Mouse (Mus musculus) liver, embryonic 15.5 days (tissue): Measurements from ENCODE around the gene Sgo2a. TPM values are rescaled to one million over a fixed set of nuclear protein-coding genes. Genes with fewer than 3 reads are reported as not detected.
"Not testable (repeated sequence)": the region's sequence is repeated elsewhere in the genome, so short reads cannot be mapped to it uniquely, and the experiment has no call there.

Experiments used
- ATAC-seq: fragments of 200-750 bp; cut with Nextera tagmentation; 2 replicates; pipeline ENCODE4 v1.8.0; 2017; ENCODE audit warnings: moderate number of reproducible peaks, mild to moderate bottlenecking, moderate library complexity; ENCODE audit not compliant: insufficient read depth
- H3K27ac ChIP-seq: fragments of 300-500 bp; sonication (generic); replicated peaks from 2 replicates; pipeline ENCODE4 v1.5.1; 2015; ENCODE audit warnings: mild to moderate bottlenecking, inconsistent platforms
- H3K27me3 ChIP-seq: fragments of 300-500 bp; sonication (generic); 2 replicates; pipeline ENCODE4 v1.6.1; 2015; ENCODE audit warnings: mild to moderate bottlenecking, inconsistent platforms
- H3K36me3 ChIP-seq: fragments of 300-500 bp; sonication (generic); replicated peaks from 2 replicates; pipeline ENCODE4 v1.6.1; 2015; ENCODE audit warnings: moderate library complexity, mild to moderate bottlenecking, inconsistent platforms
- H3K4me1 ChIP-seq: fragments of 300-500 bp; sonication (generic); replicated peaks from 2 replicates; pipeline ENCODE4 v1.6.1; 2015; ENCODE audit warnings: inconsistent platforms
- H3K4me2 ChIP-seq: fragments of 300-500 bp; sonication (generic); 2 replicates; pipeline ENCODE4 v1.6.1; 2015; ENCODE audit warnings: moderate library complexity, mild to moderate bottlenecking, inconsistent platforms
- H3K4me3 ChIP-seq: fragments of 300-500 bp; sonication (generic); replicated peaks from 2 replicates; pipeline ENCODE4 v1.5.1; 2015; ENCODE audit warnings: mild to moderate bottlenecking, inconsistent platforms
- H3K9ac ChIP-seq: fragments of 300-500 bp; sonication (generic); 2 replicates; pipeline ENCODE4 v1.6.1; 2015; ENCODE audit warnings: moderate library complexity, mild to moderate bottlenecking, inconsistent platforms
- H3K9me3 ChIP-seq: fragments of 300-500 bp; sonication (generic); replicated peaks from 2 replicates; pipeline ENCODE4 v1.6.1; 2016; ENCODE audit warnings: inconsistent platforms
- WGBS: fragments of 180-500 bp; shearing (Covaris S2); methylation state at CpG from one replicate; pipeline ENCODE4 v1.1.7; 2015; ENCODE audit warnings: mixed read lengths; ENCODE audit not compliant: insufficient replicate concordance; 5-methylcytosine and 5-hydroxymethylcytosine counted together
- polyA plus RNA-seq: library from polyadenylated mRNA; unstranded; fragments of >200 nt; fragmentation: Nextera tagmentation; extraction: Ambion mirVana; gene quantifications from 2 replicates; pipeline ENCODE4 v1.2.1, GENCODE M21; 2015

Gene Sgo2a
- polyA plus RNA-seq, 1 experiment from 2014 or later = 8.9 TPM

GRCm38 (mm10) chr1:57976860-57977259, 18.9 kb upstream of the Sgo2a start:
- H3K4me3 ChIP-seq = no peak overlapping the region
- no peak for ATAC-seq
- H3K9me3 ChIP-seq = no peaks in the 10 kb centered on the region
- H3K4me2 ChIP-seq = no peak overlapping the region
- no peak overlapping the region for H3K9ac ChIP-seq
- H3K36me3 ChIP-seq = no peaks in the 10 kb centered on the region
- no peaks in the 10 kb centered on the region for H3K4me1 ChIP-seq
- no peak overlapping the region for H3K27ac ChIP-seq
- no peaks in the 10 kb centered on the region for H3K27me3 ChIP-seq
- WGBS = 65% methylated on average over 3 of the region's 3 CpGs

GRCm38 (mm10) chr1:57989052-57989600, 6.6 kb upstream of the Sgo2a start:
- no peak overlapping the region for H3K4me3 ChIP-seq
- H3K27me3 ChIP-seq = no peaks in the 10 kb centered on the region
- no peak overlapping the region for H3K4me2 ChIP-seq
- no peaks in the 10 kb centered on the region for H3K4me1 ChIP-seq
- H3K36me3 ChIP-seq = no peaks in the 10 kb centered on the region
- no peak overlapping the region for H3K9ac ChIP-seq
- no peaks in the 10 kb centered on the region for H3K9me3 ChIP-seq
- no peak overlapping the region for H3K27ac ChIP-seq
- ATAC-seq = no peak
- WGBS = 59% methylated on average over 6 of the region's 6 CpGs

- no peak for ATAC-seq
- no peaks in the 10 kb centered on the region for H3K9me3 ChIP-seq
- H3K36me3 ChIP-seq = no peaks in the 10 kb centered on the region
- no peak overlapping the region for H3K27ac ChIP-seq
- no peak overlapping the region for H3K4me2 ChIP-seq
- peaks cover 3% of the 10 kb centered on the region; the same call in 1 of the 2 replicates for H3K4me1 ChIP-seq
- WGBS = 50% methylated on average over 2 of the region's 2 CpGs
- no peaks in the 10 kb centered on the region for H3K27me3 ChIP-seq
- H3K4me3 ChIP-seq = no peak overlapping the region
- H3K9ac ChIP-seq = no peak overlapping the region
These were observed 4.5 kb upstream of the Sgo2a start for GRCm38 (mm10) chr1:57991277-57991676.

GRCm38 (mm10) chr1:57996133-57996615, 403 bp downstream of the Sgo2a start:
- H3K9me3 ChIP-seq = no peaks in the 10 kb centered on the region
- under 1% methylated on average over 29 of the region's 29 CpGs for WGBS
- H3K36me3 ChIP-seq = peaks cover 21% of the 10 kb centered on the region
- peak overlapping the region; percentile 87 for H3K27ac ChIP-seq
- peaks cover 26% of the 10 kb centered on the region for H3K4me1 ChIP-seq
- H3K27me3 ChIP-seq = no peaks in the 10 kb centered on the region
- H3K4me3 ChIP-seq = peak overlapping the region; percentile 91
- peak; percentile 87 for ATAC-seq
- H3K9ac ChIP-seq = peak overlapping the region; percentile 93
- peak overlapping the region; percentile 79 for H3K4me2 ChIP-seq

GRCm38 (mm10) chr1:57998146-57998545, 2.4 kb downstream of the Sgo2a start:
- Histone ChIP-seq H3K27ac (no peak overlapping the region; the same call in 1 of the 2 replicates), H3K36me3 (peaks cover 34% of the 10 kb centered on the region), H3K4me3 (no peak overlapping the region), H3K4me1 (peaks cover 26% of the 10 kb centered on the region), H3K27me3 (no peaks in the 10 kb centered on the region), H3K9ac (no peak overlapping the region), H3K9me3 (no peaks in the 10 kb centered on the region), H3K4me2 (peak overlapping the region; percentile 79)
- 59% methylated on average over 3 of the region's 3 CpGs for WGBS
- ATAC-seq = no peak

- not testable (repeated sequence) for H3K9ac ChIP-seq, H3K4me2 ChIP-seq, H3K27ac ChIP-seq, H3K4me3 ChIP-seq, H3K9me3 ChIP-seq, ATAC-seq, H3K27me3 ChIP-seq, H3K4me1 ChIP-seq
- H3K36me3 ChIP-seq = peaks cover 41% of the 10 kb centered on the region
- 80% methylated on average over 7 of the region's 7 CpGs for WGBS
These were observed 10.6 kb downstream of the Sgo2a start for GRCm38 (mm10) chr1:58006388-58006787.

- no peak within 1 kb of the TSS for H3K4me2 ChIP-seq
- H3K9ac ChIP-seq = no peak within 1 kb of the TSS
- no peaks in the 10 kb centered on the region for H3K9me3 ChIP-seq
- no peak for ATAC-seq
- no peak within 1 kb of the TSS for H3K27ac ChIP-seq
- H3K4me1 ChIP-seq = no peaks in the 10 kb centered on the region
- no peaks in the 10 kb centered on the region for H3K27me3 ChIP-seq
- peaks cover 79% of the 10 kb centered on the region for H3K36me3 ChIP-seq
- 91% methylated on average over 7 of the region's 7 CpGs for WGBS
- H3K4me3 ChIP-seq = no peak within 1 kb of the TSS
These were observed 23.1 kb downstream of the Sgo2a start, which contains the start of gene Kctd18 for GRCm38 (mm10) chr1:58018856-58019255. Gene Kctd18, minus strand, starts transcription at chr1:58018956.

GRCm38 (mm10) chr1:58027707-58028106, 31.9 kb downstream of the Sgo2a start:
- ATAC-seq = no peak
- Histone ChIP-seq H3K9me3 (no peaks in the 10 kb centered on the region), H3K4me2 (peak overlapping the region; percentile 35; the same call in 1 of the 2 replicates), H3K27ac (no peak overlapping the region), H3K4me3 (no peak overlapping the region), H3K9ac (no peak overlapping the region), H3K4me1 (peaks cover 38% of the 10 kb centered on the region), H3K36me3 (peaks cover 27% of the 10 kb centered on the region), H3K27me3 (no peaks in the 10 kb centered on the region)
- WGBS = 27% methylated on average over 7 of the region's 7 CpGs

GRCm38 (mm10) chr1:58029636-58030117, 33.9 kb downstream of the Sgo2a start, which contains the start of gene Aox1:
Gene Aox1, plus strand, starts transcription at chr1:58029931.
- peak within 1 kb of the TSS; percentile 68 for H3K4me2 ChIP-seq
- peaks cover 38% of the 10 kb centered on the region for H3K4me1 ChIP-seq
- H3K9ac ChIP-seq = no peak within 1 kb of the TSS
- H3K4me3 ChIP-seq = peak within 1 kb of the TSS; percentile 38
- H3K9me3 ChIP-seq = no peaks in the 10 kb centered on the region
- peaks cover 10% of the 10 kb centered on the region for H3K36me3 ChIP-seq
- peak; percentile 68 for ATAC-seq
- 6% methylated on average over 12 of the region's 12 CpGs for WGBS
- H3K27me3 ChIP-seq = no peaks in the 10 kb centered on the region
- 0 out of 2 replicates have a peak within 1 kb of the TSS, but pooled peaks have one; percentile 6 for H3K27ac ChIP-seq

- Histone ChIP-seq H3K9ac (no peak overlapping the region), H3K27ac (no peak overlapping the region), H3K27me3 (no peaks in the 10 kb centered on the region), H3K36me3 (peaks cover 5% of the 10 kb centered on the region; the same call in 1 of the 2 replicates), H3K9me3 (no peaks in the 10 kb centered on the region), H3K4me3 (peak overlapping the region; percentile 38), H3K4me2 (peak overlapping the region; percentile 68), H3K4me1 (peaks cover 38% of the 10 kb centered on the region)
- no peak for ATAC-seq
- WGBS = 28% methylated on average over 13 of the region's 13 CpGs
These were observed 34.5 kb downstream of the Sgo2a start for GRCm38 (mm10) chr1:58030156-58030871.

- H3K9ac ChIP-seq = no peak overlapping the region
- no peak overlapping the region for H3K4me3 ChIP-seq
- no peak overlapping the region for H3K27ac ChIP-seq
- H3K4me1 ChIP-seq = peaks cover 38% of the 10 kb centered on the region
- peaks cover under 1% of the 10 kb centered on the region; the same call in 1 of the 2 replicates for H3K36me3 ChIP-seq
- no peak for ATAC-seq
- H3K4me2 ChIP-seq = no peak overlapping the region
- no peaks in the 10 kb centered on the region for H3K9me3 ChIP-seq
- WGBS = 52% methylated on average over 10 of the region's 10 CpGs
- no peaks in the 10 kb centered on the region for H3K27me3 ChIP-seq
These were observed 35.5 kb downstream of the Sgo2a start for GRCm38 (mm10) chr1:58031160-58031769.
